Mouse (Mus musculus): ENCODE data around the gene Sbf2.

Gene Sbf2

GRCm38 (mm10) chr7:110309246-110309645, 305.5 kb downstream of the Sbf2 start:
- DNase-seq (ENCODE audit: low spot score in 2 of 2), result no peak

- no peak for DNase-seq (ENCODE audit: low spot score in 2 of 2)
These were observed 307.0 kb downstream of the Sbf2 start for GRCm38 (mm10) chr7:110307741-110308140.

GRCm38 (mm10) chr7:110306281-110306680, 308.4 kb downstream of the Sbf2 start:
- no peak for DNase-seq (ENCODE audit: low spot score in 2 of 2)

- DNase-seq (ENCODE audit: low spot score in 2 of 2), result no peak
These were observed 309.2 kb downstream of the Sbf2 start for GRCm38 (mm10) chr7:110305486-110305885.

GRCm38 (mm10) chr7:110302886-110303285, 311.8 kb downstream of the Sbf2 start:
- DNase-seq (ENCODE audit: low spot score in 2 of 2), result no peak

GRCm38 (mm10) chr7:110298739-110299410, 315.8 kb downstream of the Sbf2 start:
- DNase-seq (ENCODE audit: low spot score in 2 of 2), result no peak

- DNase-seq (ENCODE audit: low spot score in 2 of 2), result no peak
These were observed 316.6 kb downstream of the Sbf2 start for GRCm38 (mm10) chr7:110298090-110298489.

GRCm38 (mm10) chr7:110297611-110298010, 317.1 kb downstream of the Sbf2 start:
- DNase-seq (ENCODE audit: low spot score in 2 of 2), result no peak

GRCm38 (mm10) chr7:110296889-110297603, 317.7 kb downstream of the Sbf2 start:
- no peak for DNase-seq (ENCODE audit: low spot score in 2 of 2)

- no peak for DNase-seq (ENCODE audit: low spot score in 2 of 2)
These were observed 325.1 kb downstream of the Sbf2 start for GRCm38 (mm10) chr7:110289647-110290046.

- DNase-seq (ENCODE audit: low spot score in 2 of 2), result no peak
These were observed 326.0 kb downstream of the Sbf2 start for GRCm38 (mm10) chr7:110288731-110289191.

- DNase-seq (ENCODE audit: low spot score in 2 of 2), result no peak
These were observed 326.5 kb downstream of the Sbf2 start for GRCm38 (mm10) chr7:110288191-110288604.

GRCm38 (mm10) chr7:110287476-110288071, 327.1 kb downstream of the Sbf2 start:
- no peak for DNase-seq (ENCODE audit: low spot score in 2 of 2)

- DNase-seq (ENCODE audit: low spot score in 2 of 2), result peak; percentile 46 to 77
These were observed 327.8 kb downstream of the Sbf2 start for GRCm38 (mm10) chr7:110286838-110287475.

- DNase-seq (ENCODE audit: low spot score in 2 of 2), result no peak
These were observed 328.5 kb downstream of the Sbf2 start for GRCm38 (mm10) chr7:110286198-110286732.

GRCm38 (mm10) chr7:110285849-110286151, 328.9 kb downstream of the Sbf2 start:
- DNase-seq (ENCODE audit: low spot score in 2 of 2), result no peak

GRCm38 (mm10) chr7:110285076-110285848, 329.5 kb downstream of the Sbf2 start:
- no peak for DNase-seq (ENCODE audit: low spot score in 2 of 2)

- no peak for DNase-seq (ENCODE audit: low spot score in 2 of 2)
These were observed 331.0 kb downstream of the Sbf2 start for GRCm38 (mm10) chr7:110283484-110284275.

- no peak for DNase-seq (ENCODE audit: low spot score in 2 of 2)
These were observed 331.9 kb downstream of the Sbf2 start for GRCm38 (mm10) chr7:110282797-110283196.

- DNase-seq (ENCODE audit: low spot score in 2 of 2), result no peak
These were observed 333.1 kb downstream of the Sbf2 start for GRCm38 (mm10) chr7:110281435-110282256.
